Mouse (Mus musculus) liver, postnatal 0 days (tissue): ENCODE measurements around the gene Rbms2.

Experiments used
- CTCF ChIP-seq: sonication (generic); IDR thresholded peaks from 2 replicates; pipeline ENCODE4 v1.5.1; 2016; ENCODE audit warnings: antibody characterized with exemption, low read depth
- EP300 ChIP-seq: IDR thresholded peaks from 2 replicates; pipeline ENCODE4 v1.6.1; 2016; ENCODE audit warnings: antibody characterized with exemption, low read depth, mild to moderate bottlenecking

GRCm38 (mm10) chr10:128194551-128195461, 14.7 kb upstream of the Rbms2 start:
- TF ChIP-seq CTCF (no peak), EP300 (no peak)
